ENCODE assay signal across 9 mouse cellular contexts in the genomic region with DNA sequence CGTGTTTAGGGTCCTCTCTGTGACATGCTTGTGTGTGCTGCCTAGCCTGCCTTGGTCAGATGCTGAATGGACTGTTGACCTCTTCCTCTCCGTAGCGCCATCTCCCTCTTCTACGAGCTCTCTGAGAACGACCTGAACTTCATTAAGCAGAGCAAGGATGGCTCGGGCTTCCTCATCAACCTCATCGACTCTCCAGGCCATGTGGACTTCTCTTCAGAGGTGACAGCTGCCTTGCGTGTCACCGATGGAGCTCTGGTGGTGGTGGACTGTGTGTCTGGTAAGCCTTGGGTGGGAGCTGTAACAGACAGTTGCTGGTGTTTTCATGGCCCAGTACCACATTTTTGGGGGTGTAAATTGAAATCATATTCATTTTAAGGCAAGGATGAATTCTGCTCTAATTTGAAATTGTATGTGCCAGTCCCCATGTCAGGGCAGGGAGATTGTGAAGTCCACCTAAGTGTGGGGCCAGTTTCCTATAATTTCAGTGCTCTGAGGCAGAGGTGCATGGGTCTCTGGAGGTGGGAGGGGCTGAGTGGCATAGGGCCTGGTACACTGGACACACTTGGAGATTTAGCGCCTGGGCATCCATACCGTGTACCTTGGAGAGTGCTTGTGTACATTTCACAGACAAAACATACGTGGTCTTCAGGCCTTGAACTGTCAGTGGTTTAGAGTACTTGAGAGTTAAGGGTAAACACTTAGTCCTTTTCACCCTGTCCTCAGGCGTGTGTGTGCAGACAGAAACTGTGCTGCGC. TPM values are rescaled to one million over a fixed set of nuclear protein-coding genes. Genes with fewer than 3 reads are reported as not detected.
DNase-seq lines count a peak whose midpoint lies in the region; ATAC-seq and TF ChIP-seq lines count a peak whose summit lies in the region.
"Had no signal": no experiment of that assay in that cellular context is flagged by ENCODE, and none has a peak within 500 bp of the region (broad histone marks: within the 10 kb centered on the region; RNA-seq: fewer than 3 reads in every experiment).

No protein-coding gene starts in this region.

- peak overlapping the region; percentile 37 for H3K27ac ChIP-seq in liver, adult 2 months (replicated peaks; ENCODE audit: insufficient read depth, low read depth, low read length)
- peak overlapping the region; percentile 44 for H3K27ac ChIP-seq in embryonic facial prominence, embryonic 13.5 days
- no peak overlapping the region for H3K27ac ChIP-seq in hindbrain, embryonic 14.5 days
- H3K27ac ChIP-seq in midbrain, postnatal 0 days (ENCODE audit: low read depth, low read length), result no peak overlapping the region

- H3K9ac ChIP-seq in liver, adult 2 months (ENCODE audit: low read depth, low read length), result peak overlapping the region; percentile 93
- H3K9ac ChIP-seq in embryonic facial prominence, embryonic 13.5 days, result peak overlapping the region; percentile 99
- H3K9ac ChIP-seq in hindbrain, embryonic 14.5 days, result peak overlapping the region; percentile 99
- peak overlapping the region; percentile 94; the same call in 1 of the 2 replicates for H3K9ac ChIP-seq in midbrain, postnatal 0 days (replicated peaks; ENCODE audit: low read length, poor library complexity, severe bottlenecking)

- 27% methylated on average over 14 of the region's 14 CpGs for WGBS in liver, adult 2 months
- WGBS in embryonic facial prominence, embryonic 13.5 days, result 71% methylated on average over 14 of the region's 14 CpGs
- WGBS in hindbrain, embryonic 14.5 days, result 79% methylated on average over 14 of the region's 14 CpGs
- 71% methylated on average over 14 of the region's 14 CpGs for WGBS in midbrain, postnatal 0 days

- no peaks in the 10 kb centered on the region for H3K27me3 ChIP-seq in liver, adult 2 months (ENCODE audit: control insufficient read depth, insufficient read depth, low read length)
- no peaks in the 10 kb centered on the region for H3K27me3 ChIP-seq in embryonic facial prominence, embryonic 13.5 days
- H3K27me3 ChIP-seq in hindbrain, embryonic 14.5 days (ENCODE audit: control insufficient read depth, insufficient read depth, low read length), result no peaks in the 10 kb centered on the region
- no peaks in the 10 kb centered on the region for H3K27me3 ChIP-seq in midbrain, postnatal 0 days (ENCODE audit: insufficient read depth, low read length)

- H3K9me3 ChIP-seq in embryonic facial prominence, embryonic 13.5 days, result no peaks in the 10 kb centered on the region
- H3K9me3 ChIP-seq in hindbrain, embryonic 14.5 days (ENCODE audit: control insufficient read depth, low read length), result no peaks in the 10 kb centered on the region
- no peaks in the 10 kb centered on the region for H3K9me3 ChIP-seq in midbrain, postnatal 0 days (ENCODE audit: low read length)

- peaks cover 20% of the 10 kb centered on the region for H3K4me1 ChIP-seq in liver, adult 2 months (ENCODE audit: control insufficient read depth, insufficient read depth, low read length)
- H3K4me1 ChIP-seq in embryonic facial prominence, embryonic 13.5 days, result peaks cover 64% of the 10 kb centered on the region
- H3K4me1 ChIP-seq in hindbrain, embryonic 14.5 days (replicated peaks; ENCODE audit: control insufficient read depth, insufficient read depth, low read length), result peaks cover 42% of the 10 kb centered on the region
- H3K4me1 ChIP-seq in midbrain, postnatal 0 days (ENCODE audit: insufficient read depth, low read length), result no peaks in the 10 kb centered on the region

- TF ChIP-seq POLR2A in liver, adult 2 months (IDR thresholded peaks at IDR 0.05; ENCODE audit: extremely low read depth, insufficient read depth, low read length), result no peak

- ATAC-seq in embryonic facial prominence, embryonic 13.5 days (ENCODE audit: insufficient number of reproducible peaks, insufficient read depth, low FRiP score, low TSS enrichment, low read depth), result no peak
- ATAC-seq in hindbrain, embryonic 14.5 days (ENCODE audit: low FRiP score), result no peak
- ATAC-seq in midbrain, postnatal 0 days (ENCODE audit: low FRiP score), result no peak

- H3K79me2 ChIP-seq in liver, adult 2 months (ENCODE audit: control insufficient read depth, insufficient read depth, low read length), result peaks cover 20% of the 10 kb centered on the region

- H3K4me2 ChIP-seq in embryonic facial prominence, embryonic 13.5 days, result peak overlapping the region; percentile 96
- peak overlapping the region; percentile 94 for H3K4me2 ChIP-seq in hindbrain, embryonic 14.5 days (replicated peaks)
- peak overlapping the region; percentile 60 for H3K4me2 ChIP-seq in midbrain, postnatal 0 days (ENCODE audit: low read depth, low read length, poor library complexity, severe bottlenecking)

- H3K4me3 ChIP-seq in liver, adult 2 months (ENCODE audit: insufficient read depth, low read depth, low read length), result peak overlapping the region; percentile 80
- peak overlapping the region; percentile 96 for H3K4me3 ChIP-seq in embryonic facial prominence, embryonic 13.5 days
- H3K4me3 ChIP-seq in hindbrain, embryonic 14.5 days (replicated peaks; ENCODE audit: low read length), result peak overlapping the region; percentile 100
- peak overlapping the region; percentile 88 for H3K4me3 ChIP-seq in midbrain, postnatal 0 days (ENCODE audit: low read depth, low read length)

- no peak for TF ChIP-seq CTCF in liver, adult 2 months (IDR thresholded peaks at IDR 0.05; ENCODE audit: low read depth, low read length)
- TF ChIP-seq CTCF in midbrain, postnatal 0 days (IDR thresholded peaks at IDR 0.05), result no peak

- peaks cover 44% of the 10 kb centered on the region for H3K36me3 ChIP-seq in liver, adult 2 months (ENCODE audit: control insufficient read depth, insufficient read depth, low read length)
- peaks cover 53% of the 10 kb centered on the region for H3K36me3 ChIP-seq in embryonic facial prominence, embryonic 13.5 days
- H3K36me3 ChIP-seq in hindbrain, embryonic 14.5 days (replicated peaks; ENCODE audit: control insufficient read depth, insufficient read depth), result peaks cover 53% of the 10 kb centered on the region
- H3K36me3 ChIP-seq in midbrain, postnatal 0 days (ENCODE audit: insufficient read depth, low read length), result peaks cover 39% of the 10 kb centered on the region

- no peak for DNase-seq in liver, adult 2 months (ENCODE audit: extremely low read depth, low read depth, low spot score)
- no peak for DNase-seq in liver
- no peak for DNase-seq in hindbrain, embryonic 14.5 days (ENCODE audit: low spot score)
- no peak for DNase-seq in midbrain, postnatal 0 days (ENCODE audit: low spot score)
- no peak for DNase-seq in left cerebral cortex, adult 18-20 months (ENCODE audit: low spot score in 2 of 2)
- DNase-seq in ovary, postnatal 10 days (ENCODE audit: low spot score), result no peak
- DNase-seq in embryo, embryonic 10 days (ENCODE audit: low spot score), result no peak

RNA-seq across cellular contexts. Expression of a gene that starts 1.7 kb away (rescaled TPM):
- 812 and 946 TPM in 2 replicates for total RNA-seq in liver, adult 2 months (2014; rRNA removed)
- 1,151 and 1,204 TPM in 2 replicates for polyA plus RNA-seq in liver, adult 2 months (2012; rRNA removed)
- polyA plus RNA-seq in embryonic facial prominence, embryonic 13.5 days (2015; fragmentation: Nextera tagmentation; extraction: Ambion mirVana), result 622 and 633 TPM in 2 replicates
- polyA plus RNA-seq in hindbrain, embryonic 14.5 days (2014; fragmentation: Nextera tagmentation; extraction: Ambion mirVana), result 413 and 447 TPM in 2 replicates
- total RNA-seq in midbrain, postnatal 0 days (2014; rRNA removed), result 2,062 and 2,304 TPM in 2 replicates
- 440 and 459 TPM in 2 replicates for polyA plus RNA-seq in midbrain, postnatal 0 days (2015; fragmentation: Nextera tagmentation; extraction: Ambion mirVana)
- 100 to 1,000 TPM; 899 to 919 TPM for total RNA-seq in left cerebral cortex, adult 18-20 months (2021)

RNA-seq across cellular contexts. Expression of a gene that starts 4.7 kb away (rescaled TPM):
- 14.1 and 16.0 TPM in 2 replicates for total RNA-seq in liver, adult 2 months (2014; rRNA removed)
- polyA plus RNA-seq in liver, adult 2 months (2012; rRNA removed), result 42.5 and 44.2 TPM in 2 replicates
- 57.1 and 60.1 TPM in 2 replicates for polyA plus RNA-seq in embryonic facial prominence, embryonic 13.5 days (2015; fragmentation: Nextera tagmentation; extraction: Ambion mirVana)
- polyA plus RNA-seq in hindbrain, embryonic 14.5 days (2014; fragmentation: Nextera tagmentation; extraction: Ambion mirVana), result 68.2 and 76.7 TPM in 2 replicates
- total RNA-seq in midbrain, postnatal 0 days (2014; rRNA removed), result 56.7 and 88.8 TPM in 2 replicates
- 59.1 and 60.9 TPM in 2 replicates for polyA plus RNA-seq in midbrain, postnatal 0 days (2015; fragmentation: Nextera tagmentation; extraction: Ambion mirVana)
- 10 to 100 TPM; 77.4 to 80.3 TPM for total RNA-seq in left cerebral cortex, adult 18-20 months (2021)

RNA-seq across cellular contexts. Expression of a gene that starts 5.5 kb away (rescaled TPM):
- total RNA-seq in liver, adult 2 months (2014; rRNA removed), result not detected in 2 replicates
- not detected in 2 replicates for polyA plus RNA-seq in liver, adult 2 months (2012; rRNA removed)
- polyA plus RNA-seq in embryonic facial prominence, embryonic 13.5 days (2015; fragmentation: Nextera tagmentation; extraction: Ambion mirVana), result not detected in 2 replicates
- 0.33 TPM in 1 of 2 replicates, not detected in the other for polyA plus RNA-seq in hindbrain, embryonic 14.5 days (2014; fragmentation: Nextera tagmentation; extraction: Ambion mirVana)
- not detected in 2 replicates for total RNA-seq in midbrain, postnatal 0 days (2014; rRNA removed)
- polyA plus RNA-seq in midbrain, postnatal 0 days (2015; fragmentation: Nextera tagmentation; extraction: Ambion mirVana), result not detected in 2 replicates
- total RNA-seq in left cerebral cortex, adult 18-20 months (2021), result not detected
- polyA plus RNA-seq: brain, embryonic 14.5 days had no signal

RNA-seq across cellular contexts. Expression of a gene that starts 10.4 kb away (rescaled TPM):
- total RNA-seq in liver, adult 2 months (2014; rRNA removed), result 8.9 and 10.1 TPM in 2 replicates
- 17.8 and 22.7 TPM in 2 replicates for polyA plus RNA-seq in liver, adult 2 months (2012; rRNA removed)
- polyA plus RNA-seq in embryonic facial prominence, embryonic 13.5 days (2015; fragmentation: Nextera tagmentation; extraction: Ambion mirVana), result 58.1 and 60.9 TPM in 2 replicates
- polyA plus RNA-seq in hindbrain, embryonic 14.5 days (2014; fragmentation: Nextera tagmentation; extraction: Ambion mirVana), result 43.7 and 48.3 TPM in 2 replicates
- total RNA-seq in midbrain, postnatal 0 days (2014; rRNA removed), result 31.2 and 38.0 TPM in 2 replicates
- polyA plus RNA-seq in midbrain, postnatal 0 days (2015; fragmentation: Nextera tagmentation; extraction: Ambion mirVana), result 30.1 and 31.3 TPM in 2 replicates
- 10 to 100 TPM; 27.8 to 28.8 TPM for total RNA-seq in left cerebral cortex, adult 18-20 months (2021)

RNA-seq across cellular contexts. Expression of a gene that starts 23.7 kb away (rescaled TPM):
- total RNA-seq in liver, adult 2 months (2014; rRNA removed), result 0.09 TPM in 1 of 2 replicates, not detected in the other
- polyA plus RNA-seq in liver, adult 2 months (2012; rRNA removed), result not detected in 2 replicates
- not detected in 2 replicates for polyA plus RNA-seq in embryonic facial prominence, embryonic 13.5 days (2015; fragmentation: Nextera tagmentation; extraction: Ambion mirVana)
- 0.14 TPM in 1 of 2 replicates, not detected in the other for polyA plus RNA-seq in hindbrain, embryonic 14.5 days (2014; fragmentation: Nextera tagmentation; extraction: Ambion mirVana)
- not detected in 2 replicates for total RNA-seq in midbrain, postnatal 0 days (2014; rRNA removed)
- polyA plus RNA-seq in midbrain, postnatal 0 days (2015; fragmentation: Nextera tagmentation; extraction: Ambion mirVana), result 0.14 TPM in 1 of 2 replicates, not detected in the other
- total RNA-seq in left cerebral cortex, adult 18-20 months (2021), result not detected

Comparison
In these comparisons a context has a peak if more than half of its experiments do, and no peak if none do; other contexts are left out.
1. H3K27ac ChIP-seq: peak in liver, adult 2 months (single experiment) and embryonic facial prominence, embryonic 13.5 days (single experiment); none in hindbrain, embryonic 14.5 days (single experiment) and midbrain, postnatal 0 days (single experiment).
2. Peak in every context shown above with its lines, with median percentiles within 50 percentile points of each other: H3K4me3 ChIP-seq, H3K9ac ChIP-seq and H3K4me2 ChIP-seq.